ENCODE assay signal across 8 mouse cellular contexts in the genomic region with DNA sequence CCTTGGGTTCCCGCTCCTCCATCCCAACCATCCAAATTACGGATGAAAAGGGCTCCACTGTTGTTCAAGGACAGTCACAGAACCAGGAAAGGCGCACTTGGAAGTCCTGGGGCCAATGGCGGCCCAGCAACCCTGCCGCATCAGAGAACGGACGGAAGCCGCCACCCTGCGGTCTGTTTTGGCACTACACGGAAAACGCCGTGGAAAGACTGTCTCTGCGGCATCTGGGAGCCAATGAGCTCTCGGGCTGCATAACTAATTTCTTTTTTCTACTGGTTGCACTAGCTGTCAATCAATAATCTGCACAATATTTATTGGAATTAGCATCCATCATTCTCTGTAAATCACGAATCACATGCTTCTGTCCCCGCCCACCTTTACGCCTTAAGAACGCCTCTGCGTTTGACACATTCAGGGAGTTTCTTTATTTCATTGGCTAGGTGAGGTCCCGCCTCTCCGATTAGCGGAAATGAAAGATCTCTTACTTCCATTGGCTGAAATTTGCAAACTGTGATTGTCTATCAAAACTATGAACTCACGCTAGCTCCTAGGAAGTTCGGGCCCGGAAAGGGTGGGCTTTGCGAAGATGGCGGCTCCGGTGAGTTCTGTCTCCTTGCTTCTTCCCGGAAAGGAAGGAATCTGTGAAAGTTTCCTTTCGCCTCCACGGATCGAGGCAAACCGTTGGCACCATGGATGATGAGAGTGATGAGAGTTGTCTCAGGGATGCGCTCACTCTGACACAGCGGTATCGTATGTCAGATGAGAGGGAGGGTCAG. TPM values are rescaled to one million over a fixed set of nuclear protein-coding genes. Genes with fewer than 3 reads are reported as not detected.
DNase-seq lines count a peak whose midpoint lies in the region; ATAC-seq lines count a peak whose summit lies in the region.

Gene Ngdn (plus strand): TSS at position 464 of the 776 bp plus-strand sequence.

- peaks cover 10% of the 10 kb centered on the region for H3K36me3 ChIP-seq in lung, embryonic 16.5 days (ENCODE audit: control insufficient read depth, insufficient read depth, low read length)

- DNase-seq in MEL-GATA-1-ER (ENCODE audit: extremely low read depth, low read depth) = peak; percentile 100
- peak; percentile 99 for DNase-seq in cerebellum, adult 8-10 months
- DNase-seq in forelimb bud, embryonic 11.5 days (ENCODE audit: low read depth, low spot score) = peak; percentile 99
- peak; percentile 100 for DNase-seq in layer of hippocampus, adult 9-10 months (ENCODE audit: low spot score)
- peak; percentile 95 for DNase-seq in ovary, postnatal 10 days (ENCODE audit: low spot score)
- DNase-seq in thymus, postnatal 10 days (ENCODE audit: low spot score in 2 of 2) = peak; percentile 95 to 99

- H3K9ac ChIP-seq in lung, embryonic 16.5 days (ENCODE audit: low read length) = peak within 1 kb of the TSS; percentile 76

- H3K9me3 ChIP-seq in lung, embryonic 16.5 days (ENCODE audit: control insufficient read depth, low read length) = no peaks in the 10 kb centered on the region

- H3K4me1 ChIP-seq in lung, embryonic 16.5 days (replicated peaks; ENCODE audit: control insufficient read depth, insufficient read depth, low read length) = no peaks in the 10 kb centered on the region

- H3K4me2 ChIP-seq in lung, embryonic 16.5 days (ENCODE audit: low read depth, low read length) = peak within 1 kb of the TSS; percentile 85

- H3K4me3 ChIP-seq in lung, embryonic 16.5 days (ENCODE audit: low read length) = peak within 1 kb of the TSS; percentile 68

- peak within 1 kb of the TSS; percentile 84 for H3K27ac ChIP-seq in lung, embryonic 16.5 days (ENCODE audit: low read length)

- ATAC-seq in hematopoietic stem cell, adult 5-6 weeks (replicated peaks in 1 of 2; ENCODE audit: insufficient read depth in 1 of 2, low FRiP score in 2 of 2, low TSS enrichment in 1 of 2, low read depth in 1 of 2, poor library complexity in 2 of 2, severe bottlenecking in 2 of 2) = peak; percentile 94 to 97
- peak; percentile 97 for ATAC-seq in lung, embryonic 16.5 days (ENCODE audit: low read depth)

- 0% methylated on average over 36 of the region's 36 CpGs for WGBS in lung, embryonic 16.5 days

- H3K27me3 ChIP-seq in lung, embryonic 16.5 days (ENCODE audit: control insufficient read depth, insufficient read depth, low read depth, low read length) = no peaks in the 10 kb centered on the region

RNA-seq across cellular contexts. Expression of gene Ngdn, which starts in this region (rescaled TPM):
- 58.0 and 66.5 TPM in 2 replicates for total RNA-seq in hematopoietic stem cell, adult 5-6 weeks (2017)
- 75.9 and 76.9 TPM in 2 replicates for polyA plus RNA-seq in lung, embryonic 16.5 days (2015; fragmentation: Nextera tagmentation; extraction: Ambion mirVana)

Comparison
In these comparisons a context has a peak if more than half of its experiments do, and no peak if none do; other contexts are left out.
1. Peak in every context shown above with its lines: DNase-seq, ATAC-seq, H3K4me3 ChIP-seq and H3K27ac ChIP-seq.